Comparison of ENCODE assay signal across 20 mouse cellular contexts in genomic region chr6:49817625-49818024, GRCm38 (mm10). TPM values are rescaled to one million over a fixed set of nuclear protein-coding genes. Genes with fewer than 3 reads are reported as not detected.
"Had no signal": no experiment of that assay in that cellular context is flagged by ENCODE, and none has a peak within 500 bp of the region (broad histone marks: within the 10 kb centered on the region; RNA-seq: fewer than 3 reads in every experiment).

No protein-coding gene starts in this region.

- ATAC-seq: intestine, embryonic 16.5 days; liver, postnatal 0 days; midbrain, embryonic 15.5 days had no signal

- H3K27ac ChIP-seq: limb, embryonic 12.5 days; liver, embryonic 13.5 days; lung, embryonic 15.5 days; macrophage; midbrain, embryonic 15.5 days; neural tube, embryonic 12.5 days had no signal

- H3K4me3 ChIP-seq: limb, embryonic 12.5 days; liver, embryonic 13.5 days; lung, embryonic 15.5 days; midbrain, embryonic 15.5 days; neural tube, embryonic 12.5 days had no signal

- H3K9me3 ChIP-seq: limb, embryonic 12.5 days; liver, embryonic 13.5 days; lung, embryonic 15.5 days; megakaryocyte, embryonic 14.5 days; midbrain, embryonic 15.5 days; neural tube, embryonic 12.5 days had no signal

- H3K9ac ChIP-seq: limb, embryonic 12.5 days; liver, embryonic 13.5 days; liver, postnatal 0 days; lung, embryonic 15.5 days; midbrain, embryonic 15.5 days; neural tube, embryonic 12.5 days had no signal

- H3K36me3 ChIP-seq: limb, embryonic 12.5 days; liver, embryonic 13.5 days; lung, embryonic 15.5 days; midbrain, embryonic 15.5 days; neural tube, embryonic 12.5 days had no signal

- DNase-seq: kidney, adult 2 months; kidney, postnatal 25 days; liver; liver, embryonic 13.5 days; liver, postnatal 0 days; lung, postnatal 14 days; spleen, adult 18-20 months; thymus, adult 2 months; thymus, postnatal 36 days had no signal

- H3K4me2 ChIP-seq: limb, embryonic 12.5 days; liver, embryonic 13.5 days; lung, embryonic 15.5 days; midbrain, embryonic 11.5 days; midbrain, embryonic 15.5 days; neural tube, embryonic 12.5 days had no signal

RNA-seq across cellular contexts. Expression of gene Npy, which starts 4.9 kb away (rescaled TPM):
- total RNA-seq: monocyte, adult 5-6 weeks; neutrophil, adult 5-6 weeks had no signal
- polyA plus RNA-seq: testis, adult 2 months had no signal
